Mouse (Mus musculus) neural tube, embryonic 14.5 days (tissue): ENCODE results near the gene Bud31. TPM values are rescaled to one million over a fixed set of nuclear protein-coding genes. Genes with fewer than 3 reads are reported as not detected.
A peak's percentile ranks its signal among the peaks of the same experiment; 100 is the strongest.

Source experiments
- ATAC-seq: fragments of 200-750 bp; cut with Nextera tagmentation; 2 replicates; pipeline ENCODE4 v1.8.0; 2017; ENCODE audit warnings: low read depth, mild to moderate bottlenecking, moderate TSS enrichment, moderate library complexity
- H3K27ac ChIP-seq: fragments of 300-500 bp; sonication (generic); 2 replicates; pipeline ENCODE4 v1.5.1; 2014; ENCODE audit warnings: low read depth, mild to moderate bottlenecking, control low read depth, low read length, moderate library complexity, mixed read lengths
- H3K27me3 ChIP-seq: fragments of 300-500 bp; sonication (generic); 2 replicates; pipeline ENCODE4 v1.6.1; 2014; ENCODE audit warnings: low read length; ENCODE audit not compliant: control insufficient read depth, insufficient read depth
- H3K36me3 ChIP-seq: fragments of 300-500 bp; sonication (generic); 2 replicates; pipeline ENCODE4 v1.6.1; 2014; ENCODE audit warnings: low read length, mixed read lengths; ENCODE audit not compliant: control insufficient read depth, insufficient read depth
- H3K4me1 ChIP-seq: fragments of 300-500 bp; sonication (generic); 2 replicates; pipeline ENCODE4 v1.6.1; 2014; ENCODE audit warnings: low read length; ENCODE audit not compliant: control insufficient read depth, insufficient read depth
- H3K4me2 ChIP-seq: fragments of 300-500 bp; sonication (generic); 2 replicates; pipeline ENCODE4 v1.6.1; 2014; ENCODE audit warnings: mild to moderate bottlenecking, low read depth, low read length, control low read depth
- H3K4me3 ChIP-seq: fragments of 300-500 bp; sonication (generic); 2 replicates; pipeline ENCODE4 v1.5.1; 2014; ENCODE audit warnings: low read depth, low read length, control low read depth, mixed read lengths
- H3K9ac ChIP-seq: fragments of 300-500 bp; sonication (generic); replicated peaks from 2 replicates; pipeline ENCODE4 v1.6.1; 2014; ENCODE audit warnings: low read depth, mild to moderate bottlenecking, control low read depth, low read length, mixed read lengths
- H3K9me3 ChIP-seq: fragments of 300-500 bp; sonication (generic); 2 replicates; pipeline ENCODE4 v1.6.1; 2016; ENCODE audit warnings: low read length; ENCODE audit not compliant: control insufficient read depth
- WGBS: fragments of 180-500 bp; shearing (Covaris S2); extraction: QIAGEN DNeasy Blood & Tissue Kit; methylation state at CpG from one replicate; pipeline ENCODE4 v1.1.7; 2014; 5-methylcytosine and 5-hydroxymethylcytosine counted together
- polyA plus RNA-seq: library from polyadenylated mRNA; unstranded; fragments of >200 nt; fragmentation: Nextera tagmentation; extraction: Ambion mirVana; gene quantifications from 2 replicates; pipeline ENCODE4 v1.2.1, GENCODE M21; 2014

The Bud31 gene
- polyA plus RNA-seq, 1 experiment from 2014 or later: 182 TPM

DNA sequence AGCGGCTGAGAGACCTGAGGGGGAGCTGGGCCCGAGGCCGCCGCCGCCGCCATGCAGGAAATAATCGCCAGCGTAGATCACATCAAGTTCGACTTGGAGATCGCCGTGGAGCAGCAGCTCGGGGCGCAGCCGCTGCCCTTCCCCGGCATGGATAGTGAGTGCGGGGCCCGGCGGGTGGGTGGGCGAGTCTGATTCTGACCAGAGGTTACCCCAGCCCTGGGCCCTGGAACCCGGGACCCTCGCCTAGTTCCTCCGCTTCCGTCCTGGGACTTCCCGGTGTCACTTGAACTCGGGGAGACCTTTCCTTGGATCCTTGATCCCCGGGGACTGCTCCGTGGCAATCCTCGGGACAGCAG lies 27.1 kb downstream of the Bud31 start:
- peak; percentile 61 for ATAC-seq
- Histone ChIP-seq H3K27me3 (no peaks in the 10 kb centered on the region; the same call in 1 of the 2 replicates), H3K4me2 (peak overlapping the region; percentile 94), H3K9me3 (no peaks in the 10 kb centered on the region), H3K27ac (0 out of 2 replicates have a peak overlapping the region, but pooled peaks have one; percentile 28), H3K36me3 (peaks cover 33% of the 10 kb centered on the region), H3K4me1 (peaks cover 22% of the 10 kb centered on the region), H3K4me3 (peak overlapping the region; percentile 87), H3K9ac (peak overlapping the region; percentile 90)
- 0% methylated on average over 28 of the region's 28 CpGs for WGBS

DNA sequence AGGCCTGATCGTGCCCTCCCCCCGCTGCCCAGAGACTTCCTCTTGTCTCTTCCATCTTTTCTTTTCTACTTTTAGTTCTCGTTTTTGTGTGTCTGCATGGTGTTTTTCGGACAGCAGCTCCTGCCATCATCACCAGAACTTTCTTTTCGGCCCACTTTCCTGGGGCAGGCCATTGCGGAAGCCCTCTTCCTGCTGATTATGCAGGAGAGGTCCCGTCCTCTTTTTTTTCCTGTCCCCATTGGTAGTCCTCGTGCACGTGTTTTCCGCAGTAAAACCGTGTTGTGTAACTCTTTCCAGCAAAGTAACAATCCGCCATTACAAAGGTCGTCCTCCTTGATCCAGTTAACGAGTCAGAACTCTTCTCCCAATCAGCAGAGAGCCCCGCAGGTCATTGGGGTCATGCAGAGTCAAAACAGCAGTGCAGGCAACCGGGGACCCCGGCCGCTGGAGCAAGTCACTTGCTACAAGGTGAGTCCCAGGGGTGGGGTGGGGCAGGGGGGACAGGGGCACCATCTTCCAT lies 38.4 kb downstream of the Bud31 start:
- Histone ChIP-seq H3K4me3 (no peak overlapping the region), H3K27ac (no peak overlapping the region), H3K9me3 (no peaks in the 10 kb centered on the region), H3K27me3 (no peaks in the 10 kb centered on the region), H3K36me3 (peaks cover 73% of the 10 kb centered on the region), H3K4me1 (no peaks in the 10 kb centered on the region), H3K4me2 (no peak overlapping the region), H3K9ac (no peak overlapping the region)
- no peak for ATAC-seq
- WGBS: 89% methylated on average over 18 of the region's 18 CpGs

DNA sequence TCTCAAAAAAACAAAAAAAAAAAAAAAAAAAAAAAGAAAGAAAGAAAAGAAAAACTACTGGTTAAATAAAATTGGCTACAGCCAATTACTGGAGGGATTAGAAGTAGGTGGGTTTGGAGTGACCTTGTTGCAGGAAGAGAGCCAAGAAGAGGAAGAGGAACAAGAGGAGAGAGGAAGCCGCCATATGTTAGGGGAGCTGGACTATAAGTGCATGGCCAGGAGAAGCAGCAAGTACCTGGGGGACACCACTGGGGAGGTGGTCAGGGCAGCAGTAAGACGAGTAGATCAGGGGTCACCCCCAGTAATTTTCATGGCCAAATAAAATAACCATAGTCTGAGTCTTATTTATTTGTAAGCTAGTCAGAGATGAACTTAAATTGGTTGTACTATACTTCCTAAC lies 45.1 kb downstream of the Bud31 start:
- Histone ChIP-seq H3K9me3 (no peaks in the 10 kb centered on the region), H3K27ac (no peak overlapping the region), H3K27me3 (no peaks in the 10 kb centered on the region), H3K4me2 (no peak overlapping the region), H3K36me3 (peaks cover 57% of the 10 kb centered on the region), H3K9ac (no peak overlapping the region), H3K4me3 (no peak overlapping the region), H3K4me1 (peaks cover 5% of the 10 kb centered on the region; the same call in 1 of the 2 replicates)
- ATAC-seq: no peak
- WGBS: 90% methylated on average over 2 of the region's 2 CpGs

DNA sequence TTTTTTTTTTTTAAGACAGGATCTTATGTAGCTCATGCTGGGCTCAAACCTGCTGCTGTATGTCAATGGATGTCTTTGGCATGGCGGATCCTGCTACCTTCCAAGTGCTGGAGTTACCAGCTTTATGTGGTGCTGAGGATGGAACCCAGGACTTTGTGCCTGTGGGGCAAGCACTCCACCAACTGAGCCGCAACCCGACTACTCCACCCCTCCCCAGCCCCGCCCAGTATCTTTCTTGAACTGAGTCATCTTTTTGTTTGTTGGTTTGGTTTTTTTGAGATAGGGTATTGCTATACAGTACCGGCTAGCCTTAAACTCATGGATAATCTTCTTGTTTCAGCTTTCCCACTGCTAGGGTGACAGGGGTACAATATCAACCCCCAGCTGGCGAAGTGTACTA lies 49.3 kb downstream of the Bud31 start:
- H3K4me1 ChIP-seq: peaks cover 13% of the 10 kb centered on the region; the same call in 1 of the 2 replicates
- H3K9me3 ChIP-seq: no peaks in the 10 kb centered on the region
- H3K4me2 ChIP-seq: no peak overlapping the region
- no peak overlapping the region for H3K27ac ChIP-seq
- no peak overlapping the region for H3K4me3 ChIP-seq
- no peak for ATAC-seq
- no peak overlapping the region for H3K9ac ChIP-seq
- WGBS: 97% methylated on average over 6 of the region's 6 CpGs
- no peaks in the 10 kb centered on the region for H3K27me3 ChIP-seq
- peaks cover 28% of the 10 kb centered on the region for H3K36me3 ChIP-seq

DNA sequence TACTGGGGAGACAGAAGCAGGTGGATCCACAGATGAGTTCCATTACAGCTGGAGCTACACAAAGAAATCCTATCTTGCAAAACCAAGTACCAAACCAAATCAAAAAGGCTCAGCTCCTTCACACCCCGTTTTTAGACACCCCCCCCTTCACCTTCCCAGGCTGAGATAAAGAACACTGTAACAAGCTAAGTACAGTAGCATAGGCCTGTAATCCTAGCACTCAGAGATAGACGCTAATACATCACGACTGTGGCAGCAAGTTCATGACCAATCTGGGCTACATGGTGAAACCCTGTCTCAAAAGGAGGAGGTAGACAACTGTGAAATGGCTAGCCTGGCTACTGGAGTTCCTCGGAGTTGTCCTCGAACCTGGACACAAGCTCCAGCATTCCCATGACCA lies 50.2 kb downstream of the Bud31 start:
- ATAC-seq: no peak
- H3K36me3 ChIP-seq: peaks cover 30% of the 10 kb centered on the region
- H3K4me1 ChIP-seq: peaks cover 13% of the 10 kb centered on the region; the same call in 1 of the 2 replicates
- H3K9ac ChIP-seq: peak overlapping the region; percentile 80
- H3K9me3 ChIP-seq: no peaks in the 10 kb centered on the region
- 62% methylated on average over 5 of the region's 5 CpGs for WGBS
- peak overlapping the region; percentile 69 for H3K4me3 ChIP-seq
- peak overlapping the region; percentile 94 for H3K4me2 ChIP-seq
- no peak overlapping the region for H3K27ac ChIP-seq
- H3K27me3 ChIP-seq: no peaks in the 10 kb centered on the region

DNA sequence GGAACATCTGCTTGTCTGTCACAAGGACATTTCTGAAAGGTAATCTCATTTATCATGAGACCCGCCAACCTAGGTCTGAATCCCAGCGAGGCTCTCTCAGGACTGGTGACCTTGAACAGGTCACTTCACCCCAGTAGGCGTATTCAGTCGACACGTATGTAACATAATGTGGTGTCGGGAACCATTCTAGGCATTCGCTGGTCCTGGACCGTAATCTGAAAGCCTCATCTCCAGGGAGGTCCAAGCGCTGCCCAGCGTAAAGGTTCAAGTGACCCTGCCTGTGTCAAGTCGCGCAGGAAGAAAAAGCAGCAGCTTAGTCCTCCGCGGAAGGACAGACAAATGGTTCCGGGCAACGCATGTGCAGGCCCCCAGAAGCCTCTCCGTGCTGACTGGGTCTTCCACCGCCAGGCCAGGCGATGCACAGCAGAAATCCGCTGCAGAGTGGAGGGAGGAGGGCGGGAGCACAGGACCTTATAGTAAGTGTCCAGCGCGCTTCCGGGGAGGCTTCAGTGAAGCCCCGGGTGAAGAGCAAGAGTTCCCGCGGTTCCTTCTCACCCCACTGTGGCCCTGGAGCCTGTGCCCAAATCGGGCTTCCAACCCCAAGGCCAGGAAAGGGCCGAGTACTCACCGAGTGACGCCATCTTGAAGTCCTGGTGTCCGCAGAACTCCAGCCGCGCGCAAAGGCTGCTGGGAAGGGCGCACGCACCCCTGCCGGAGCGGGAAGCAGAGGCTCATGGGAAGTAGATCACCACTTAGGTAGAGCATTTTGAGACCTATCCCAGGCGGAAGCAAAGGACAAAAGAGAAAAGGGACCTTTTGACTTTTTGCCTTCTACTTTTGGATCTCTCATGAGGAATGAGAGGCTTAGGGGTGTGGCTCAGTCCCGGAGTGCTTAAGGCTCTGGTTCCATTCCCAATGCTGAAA lies 51.0 kb downstream of the Bud31 start:
- H3K4me2 ChIP-seq: peak overlapping the region; percentile 94
- no peaks in the 10 kb centered on the region for H3K27me3 ChIP-seq
- peak overlapping the region; percentile 69 for H3K4me3 ChIP-seq
- H3K4me1 ChIP-seq: peaks cover 13% of the 10 kb centered on the region; the same call in 1 of the 2 replicates
- peak overlapping the region; percentile 80 for H3K27ac ChIP-seq
- H3K9me3 ChIP-seq: no peaks in the 10 kb centered on the region
- peaks cover 27% of the 10 kb centered on the region for H3K36me3 ChIP-seq
- ATAC-seq: peak; percentile 90
- under 1% methylated on average over 41 of the region's 41 CpGs for WGBS
- peak overlapping the region; percentile 80 for H3K9ac ChIP-seq

DNA sequence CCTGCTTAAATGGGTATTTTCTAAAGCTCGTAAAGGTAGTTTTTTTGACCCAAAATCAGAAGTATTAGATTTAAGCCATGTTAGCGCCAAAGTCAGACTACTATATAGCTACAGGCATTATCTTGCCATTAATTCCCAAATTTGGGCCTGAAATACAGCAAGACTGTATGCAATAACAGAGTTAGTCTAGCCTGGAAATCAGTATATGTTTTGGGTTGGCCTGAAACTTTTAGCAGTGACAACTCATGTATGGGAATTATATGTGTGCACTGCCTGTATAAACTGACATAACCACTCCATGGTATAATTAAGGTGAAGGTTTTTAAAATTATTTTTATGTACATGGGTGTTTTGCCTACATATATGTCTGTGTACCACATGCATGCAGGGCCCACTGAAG lies 51.8 kb downstream of the Bud31 start, which contains the start of gene Atp5j2:
Atp5j2 (minus strand) TSS at position 101 of the 400 bp plus-strand sequence.
- WGBS: 88% methylated on average over 2 of the region's 2 CpGs
- peak; percentile 18; the same call in 1 of the 2 replicates for ATAC-seq

More for the DNA sequence above, 51.8 kb downstream of the Bud31 start, which contains the start of gene Atp5j2:
- Histone ChIP-seq H3K9me3 (no peaks in the 10 kb centered on the region), H3K27me3 (no peaks in the 10 kb centered on the region), H3K9ac (peak within 1 kb of the TSS; percentile 80), H3K4me2 (peak within 1 kb of the TSS; percentile 94), H3K4me1 (peaks cover 13% of the 10 kb centered on the region; the same call in 1 of the 2 replicates), H3K27ac (peak within 1 kb of the TSS; percentile 80), H3K4me3 (peak within 1 kb of the TSS; percentile 69), H3K36me3 (peaks cover 20% of the 10 kb centered on the region)
